Mouse (Mus musculus) layer of hippocampus, adult 18-20 months (tissue): ENCODE measurements around the gene Zc3hav1. TPM values are rescaled to one million over a fixed set of nuclear protein-coding genes. Genes with fewer than 3 reads are reported as not detected.
A peak's percentile ranks its signal among the peaks of the same experiment; 100 is the strongest.
"Not testable (repeated sequence)": the region's sequence is repeated elsewhere in the genome, so short reads cannot be mapped to it uniquely, and the experiment has no call there.

ENCODE experiments used
- DNase-seq, 2 experiments: peaks; one replicate each; pipeline ENCODE4 v3.0.0; 2022; ENCODE audit warnings: low spot score in 2 of 2
- long read RNA-seq: library from polyadenylated mRNA; stranded (forward); transcript quantifications from one replicate; pipeline ENCODE4 v2.0.0, GENCODE M21; 2021
- total RNA-seq, 2 experiments: library from RNA; stranded (reverse); gene quantifications; 2 replicates each; pipeline ENCODE4 v1.2.3; 2021

The Zc3hav1 gene
- total RNA-seq = 1 to 10 TPM; 5.1 to 7.1 TPM
- long read RNA-seq, partial matches to known transcripts = 0 of 4 reads
- long read RNA-seq, other reads (novel, unspliced or antisense) = 2 of 4 reads

GRCm38 (mm10) chr6:38353811-38354722 lies at the start of gene Zc3hav1:
Gene Zc3hav1 (minus strand): TSS chr6:38354603.
- peak; percentile 9 to 41 for DNase-seq

GRCm38 (mm10) chr6:38389671-38390070 lies 35.3 kb upstream of the Zc3hav1 start:
- peak; percentile 67 to 85 for DNase-seq

GRCm38 (mm10) chr6:38381129-38381771 lies 26.8 kb upstream of the Zc3hav1 start, which contains the start of gene Ttc26:
Gene Ttc26 (plus strand): TSS chr6:38381469.
- peak; percentile 78 to 91 for DNase-seq

- no peak for DNase-seq
Observed at GRCm38 (mm10) chr6:38380764-38381128, 26.3 kb upstream of the Zc3hav1 start.

- no peak for DNase-seq
Observed at GRCm38 (mm10) chr6:38374271-38374670, 19.9 kb upstream of the Zc3hav1 start.

GRCm38 (mm10) chr6:38369945-38370344 lies 15.5 kb upstream of the Zc3hav1 start:
- DNase-seq = no peak

- no peak for DNase-seq
Observed at GRCm38 (mm10) chr6:38364121-38364520, 9.7 kb upstream of the Zc3hav1 start.

GRCm38 (mm10) chr6:38363370-38363769 lies 9.0 kb upstream of the Zc3hav1 start:
- no peak for DNase-seq

- DNase-seq = no peak
Observed at GRCm38 (mm10) chr6:38361937-38362336, 7.5 kb upstream of the Zc3hav1 start.

GRCm38 (mm10) chr6:38361065-38361464 lies 6.7 kb upstream of the Zc3hav1 start:
- DNase-seq = no peak

- no peak for DNase-seq
Observed at GRCm38 (mm10) chr6:38359736-38360499, 5.5 kb upstream of the Zc3hav1 start.

GRCm38 (mm10) chr6:38359044-38359735 lies 4.8 kb upstream of the Zc3hav1 start:
- DNase-seq = not testable (repeated sequence)

GRCm38 (mm10) chr6:38358253-38359027 lies 4.0 kb upstream of the Zc3hav1 start:
- DNase-seq = no peak

- no peak for DNase-seq
Observed at GRCm38 (mm10) chr6:38357603-38358252, 3.3 kb upstream of the Zc3hav1 start.

GRCm38 (mm10) chr6:38356661-38357433 lies 2.4 kb upstream of the Zc3hav1 start:
- not testable (repeated sequence) for DNase-seq

GRCm38 (mm10) chr6:38355862-38356261 lies 1.5 kb upstream of the Zc3hav1 start:
- DNase-seq = no peak

GRCm38 (mm10) chr6:38355354-38355823 lies 986 bp upstream of the Zc3hav1 start:
- DNase-seq = no peak

GRCm38 (mm10) chr6:38354723-38355353 lies 435 bp upstream of the Zc3hav1 start:
- DNase-seq = no peak
